Mouse (Mus musculus): ENCODE data around the gene Hoxb7. TPM values are rescaled to one million over a fixed set of nuclear protein-coding genes. Genes with fewer than 3 reads are reported as not detected.

The Hoxb7 gene
- polyA plus RNA-seq, 1 experiment = not detected

- Histone ChIP-seq H3K27me3 (ENCODE audit: control insufficient read depth, insufficient read depth, low read length, poor library complexity, severe bottlenecking) (peaks cover 75% of the 10 kb centered on the region), H3K27ac (ENCODE audit: insufficient read depth, low read length) (no peak within 1 kb of the TSS), H3K4me3 (ENCODE audit: low read depth, low read length) (no peak within 1 kb of the TSS), H3K9me3 (replicated peaks; ENCODE audit: control insufficient read depth, insufficient read depth, low read length, poor library complexity, severe bottlenecking) (no peaks in the 10 kb centered on the region), H3K4me1 (ENCODE audit: control insufficient read depth, insufficient read depth, low read length) (no peaks in the 10 kb centered on the region), H3K36me3 (ENCODE audit: control insufficient read depth, insufficient read depth, low read length, poor library complexity, severe bottlenecking) (no peaks in the 10 kb centered on the region), H3K9ac (ENCODE audit: low read depth, poor library complexity, severe bottlenecking) (no peak within 1 kb of the TSS)
- TF ChIP-seq CTCF (IDR thresholded peaks at IDR 0.05; ENCODE audit: low read depth, low read length) = no peak
- TF ChIP-seq POLR2A (IDR thresholded peaks at IDR 0.05; ENCODE audit: insufficient read depth, low read length) = no peak
- no peak for TF ChIP-seq EP300 (IDR thresholded peaks at IDR 0.05; ENCODE audit: insufficient read depth, low read depth, low read length)
These were observed 5.5 kb downstream of the Hoxb7 start, which contains the start of gene Hoxb6 for GRCm38 (mm10) chr11:96291681-96292564. Gene Hoxb6 (plus strand): TSS chr11:96292476.

- no peak for TF ChIP-seq CTCF (IDR thresholded peaks at IDR 0.05; ENCODE audit: low read depth, low read length)
- no peak for TF ChIP-seq EP300 (IDR thresholded peaks at IDR 0.05; ENCODE audit: insufficient read depth, low read depth, low read length)
- TF ChIP-seq POLR2A (IDR thresholded peaks at IDR 0.05; ENCODE audit: insufficient read depth, low read length) = no peak
- H3K9me3 ChIP-seq (replicated peaks; ENCODE audit: control insufficient read depth, insufficient read depth, low read length, poor library complexity, severe bottlenecking) = no peaks in the 10 kb centered on the region
- H3K27ac ChIP-seq (ENCODE audit: insufficient read depth, low read length) = no peak overlapping the region
- no peak overlapping the region for H3K4me3 ChIP-seq (ENCODE audit: low read depth, low read length)
- no peaks in the 10 kb centered on the region for H3K4me1 ChIP-seq (ENCODE audit: control insufficient read depth, insufficient read depth, low read length)
- H3K27me3 ChIP-seq (ENCODE audit: control insufficient read depth, insufficient read depth, low read length, poor library complexity, severe bottlenecking) = peaks cover 74% of the 10 kb centered on the region
- no peak overlapping the region for H3K9ac ChIP-seq (ENCODE audit: low read depth, poor library complexity, severe bottlenecking)
- no peaks in the 10 kb centered on the region for H3K36me3 ChIP-seq (ENCODE audit: control insufficient read depth, insufficient read depth, low read length, poor library complexity, severe bottlenecking)
These were observed 6.3 kb downstream of the Hoxb7 start for GRCm38 (mm10) chr11:96292565-96293301.

GRCm38 (mm10) chr11:96293302-96293921 is 7.0 kb downstream of the Hoxb7 start:
- Histone ChIP-seq H3K36me3 (ENCODE audit: control insufficient read depth, insufficient read depth, low read length, poor library complexity, severe bottlenecking) (no peaks in the 10 kb centered on the region), H3K4me3 (ENCODE audit: low read depth, low read length) (no peak overlapping the region), H3K9ac (ENCODE audit: low read depth, poor library complexity, severe bottlenecking) (no peak overlapping the region), H3K9me3 (replicated peaks; ENCODE audit: control insufficient read depth, insufficient read depth, low read length, poor library complexity, severe bottlenecking) (no peaks in the 10 kb centered on the region), H3K27ac (ENCODE audit: insufficient read depth, low read length) (no peak overlapping the region), H3K4me1 (ENCODE audit: control insufficient read depth, insufficient read depth, low read length) (no peaks in the 10 kb centered on the region), H3K27me3 (ENCODE audit: control insufficient read depth, insufficient read depth, low read length, poor library complexity, severe bottlenecking) (peaks cover 73% of the 10 kb centered on the region)
- no peak for TF ChIP-seq CTCF (IDR thresholded peaks at IDR 0.05; ENCODE audit: low read depth, low read length)
- TF ChIP-seq EP300 (IDR thresholded peaks at IDR 0.05; ENCODE audit: insufficient read depth, low read depth, low read length) = no peak
- no peak for TF ChIP-seq POLR2A (IDR thresholded peaks at IDR 0.05; ENCODE audit: insufficient read depth, low read length)

GRCm38 (mm10) chr11:96294245-96295091 is 8.0 kb downstream of the Hoxb7 start:
- Histone ChIP-seq H3K9ac (ENCODE audit: low read depth, poor library complexity, severe bottlenecking) (no peak overlapping the region), H3K27ac (ENCODE audit: insufficient read depth, low read length) (no peak overlapping the region), H3K36me3 (ENCODE audit: control insufficient read depth, insufficient read depth, low read length, poor library complexity, severe bottlenecking) (no peaks in the 10 kb centered on the region), H3K4me1 (ENCODE audit: control insufficient read depth, insufficient read depth, low read length) (no peaks in the 10 kb centered on the region), H3K9me3 (replicated peaks; ENCODE audit: control insufficient read depth, insufficient read depth, low read length, poor library complexity, severe bottlenecking) (no peaks in the 10 kb centered on the region), H3K4me3 (ENCODE audit: low read depth, low read length) (no peak overlapping the region), H3K27me3 (ENCODE audit: control insufficient read depth, insufficient read depth, low read length, poor library complexity, severe bottlenecking) (peaks cover 79% of the 10 kb centered on the region)
- TF ChIP-seq POLR2A (IDR thresholded peaks at IDR 0.05; ENCODE audit: insufficient read depth, low read length) (no peak), CTCF (IDR thresholded peaks at IDR 0.05; ENCODE audit: low read depth, low read length) (peak; percentile 70)

GRCm38 (mm10) chr11:96295092-96295835 is 8.8 kb downstream of the Hoxb7 start:
- H3K9me3 ChIP-seq (replicated peaks; ENCODE audit: control insufficient read depth, insufficient read depth, low read length, poor library complexity, severe bottlenecking) = no peaks in the 10 kb centered on the region
- TF ChIP-seq POLR2A (IDR thresholded peaks at IDR 0.05; ENCODE audit: insufficient read depth, low read length) (no peak), CTCF (IDR thresholded peaks at IDR 0.05; ENCODE audit: low read depth, low read length) (no peak), EP300 (IDR thresholded peaks at IDR 0.05; ENCODE audit: insufficient read depth, low read depth, low read length) (no peak)
- no peak overlapping the region for H3K27ac ChIP-seq (ENCODE audit: insufficient read depth, low read length)
- H3K4me3 ChIP-seq (ENCODE audit: low read depth, low read length) = no peak overlapping the region
- H3K9ac ChIP-seq (ENCODE audit: low read depth, poor library complexity, severe bottlenecking) = no peak overlapping the region
- no peaks in the 10 kb centered on the region for H3K4me1 ChIP-seq (ENCODE audit: control insufficient read depth, insufficient read depth, low read length)
- no peaks in the 10 kb centered on the region for H3K36me3 ChIP-seq (ENCODE audit: control insufficient read depth, insufficient read depth, low read length, poor library complexity, severe bottlenecking)
- H3K27me3 ChIP-seq (ENCODE audit: control insufficient read depth, insufficient read depth, low read length, poor library complexity, severe bottlenecking) = peaks cover 81% of the 10 kb centered on the region

All from ES-Bruce4 (cell line).